Mouse (Mus musculus): Measurements from ENCODE around the gene Rcl1. TPM values are rescaled to one million over a fixed set of nuclear protein-coding genes. Genes with fewer than 3 reads are reported as not detected.

Rcl1 gene
- polyA plus RNA-seq, 1 experiment: 70.1 TPM

GRCm38 (mm10) chr19:29158486-29158885 is 57.3 kb downstream of the Rcl1 start:
- TF ChIP-seq GATA1 (IDR thresholded peaks at IDR 0.05; ENCODE audit: low read length): no peak

GRCm38 (mm10) chr19:29163817-29164527 is 62.8 kb downstream of the Rcl1 start:
- no peak for TF ChIP-seq GATA1 (IDR thresholded peaks at IDR 0.05; ENCODE audit: low read length)

- no peak for TF ChIP-seq GATA1 (IDR thresholded peaks at IDR 0.05; ENCODE audit: low read length)
Measured at GRCm38 (mm10) chr19:29164528-29165166, 63.5 kb downstream of the Rcl1 start.

DNA sequence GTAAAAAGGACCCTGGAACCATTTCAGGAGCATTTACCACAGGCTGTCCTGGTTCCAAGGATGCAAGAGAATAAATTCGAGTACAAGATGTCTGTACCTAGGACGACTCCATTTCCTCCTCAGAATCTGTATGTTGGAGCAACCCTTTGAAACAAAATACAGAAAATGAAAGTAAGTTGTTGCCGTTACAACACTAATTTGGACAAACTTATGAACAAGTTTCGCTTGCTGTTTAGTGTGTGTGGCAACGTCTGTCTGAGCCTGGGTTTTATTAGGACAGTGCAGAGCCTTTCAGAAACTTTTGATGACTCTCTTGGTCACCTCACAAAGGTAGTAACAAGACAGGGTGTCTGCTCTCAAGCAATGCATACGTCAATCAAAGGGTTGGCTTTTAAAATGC is 66.8 kb downstream of the Rcl1 start:
- TF ChIP-seq GATA1 (IDR thresholded peaks at IDR 0.05; ENCODE audit: low read length): no peak

DNA sequence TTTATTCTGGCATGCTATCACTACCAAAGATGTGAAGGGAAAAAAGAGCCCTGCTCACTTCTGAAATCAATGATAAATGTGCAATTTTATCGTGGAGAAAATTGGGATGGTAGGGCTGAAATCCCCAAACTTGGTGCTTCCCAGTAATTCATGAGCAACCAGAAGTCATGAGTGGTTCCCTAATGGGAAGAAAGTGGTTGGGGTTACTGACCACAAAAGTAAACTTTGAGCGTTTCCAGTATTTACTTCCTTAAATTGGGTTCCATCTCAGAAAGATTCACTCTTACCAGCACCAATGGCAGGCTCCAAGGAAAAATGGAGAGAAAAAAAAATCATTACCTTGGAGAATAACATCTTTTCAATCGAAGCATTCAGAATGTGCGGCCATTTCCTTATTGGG is 79.2 kb downstream of the Rcl1 start:
- TF ChIP-seq GATA1 (IDR thresholded peaks at IDR 0.05; ENCODE audit: low read length): no peak

DNA sequence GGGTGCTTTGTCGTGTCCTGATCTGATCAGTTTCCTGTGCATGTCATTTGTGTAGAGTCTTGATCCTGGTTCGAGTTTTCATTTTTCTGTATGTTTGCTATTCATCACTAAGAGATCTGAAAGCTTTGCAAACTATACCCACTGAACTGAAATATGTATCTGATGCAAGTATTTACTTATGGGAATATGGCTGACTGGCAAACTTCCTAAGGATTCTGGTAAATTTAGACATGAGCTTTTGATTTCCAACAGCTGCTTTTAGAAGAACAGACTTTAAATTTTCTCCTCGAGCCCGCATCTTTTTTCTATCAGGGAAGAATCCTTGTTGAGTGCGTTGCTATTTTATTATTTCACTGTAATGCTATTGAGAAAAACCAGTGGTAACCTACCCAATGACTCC is 81.0 kb downstream of the Rcl1 start:
- no peak for TF ChIP-seq GATA1 (IDR thresholded peaks at IDR 0.05; ENCODE audit: low read length)

- TF ChIP-seq GATA1 (IDR thresholded peaks at IDR 0.05; ENCODE audit: low read length): no peak
Measured at GRCm38 (mm10) chr19:29185122-29185521, 83.9 kb downstream of the Rcl1 start.

GRCm38 (mm10) chr19:29185552-29186232 is 84.5 kb downstream of the Rcl1 start:
- peak; percentile 26 for TF ChIP-seq GATA1 (IDR thresholded peaks at IDR 0.05; ENCODE audit: low read length)

GRCm38 (mm10) chr19:29188879-29189278 is 87.7 kb downstream of the Rcl1 start:
- TF ChIP-seq GATA1 (IDR thresholded peaks at IDR 0.05; ENCODE audit: low read length): no peak

Other genes starting within 250 kb of the Rcl1 start
- gene Plpp6, start 137.4 kb upstream of the Rcl1 start, polyA plus RNA-seq (2012): 2.4 and 2.7 TPM in 2 replicates
- gene 4430402I18Rik, start 133.6 kb upstream of the Rcl1 start, polyA plus RNA-seq (2012): not detected in 2 replicates
- 3.2 and 4.1 TPM in 2 replicates for gene Cdc37l1, start 111.0 kb upstream of the Rcl1 start, polyA plus RNA-seq (2012)
- gene Ak3, start 53.4 kb upstream of the Rcl1 start, polyA plus RNA-seq (2012): 25.9 and 38.5 TPM in 2 replicates
- gene Jak2, start 150.5 kb downstream of the Rcl1 start, polyA plus RNA-seq (2012): 5.9 and 10.3 TPM in 2 replicates
- gene Insl6, start 224.0 kb downstream of the Rcl1 start, polyA plus RNA-seq (2012): 0.18 TPM in 1 of 2 replicates, not detected in the other
- gene Rln1, start 233.3 kb downstream of the Rcl1 start, polyA plus RNA-seq (2012): not detected in 2 replicates

Measured in G1E-ER4 (cell line).